Mouse (Mus musculus) kidney, embryonic 15.5 days (tissue): ENCODE results near the gene Adamtsl3. TPM values are rescaled to one million over a fixed set of nuclear protein-coding genes. Genes with fewer than 3 reads are reported as not detected.

ENCODE experiments used
- ATAC-seq: fragments of 200-750 bp; cut with Nextera tagmentation; replicated peaks from 2 replicates; pipeline ENCODE4 v1.8.0; 2017; ENCODE audit warnings: moderate TSS enrichment; ENCODE audit not compliant: low FRiP score
- H3K27ac ChIP-seq: fragments of 300-500 bp; sonication (generic); 2 replicates; pipeline ENCODE4 v1.5.1; 2015; ENCODE audit warnings: mild to moderate bottlenecking, inconsistent platforms
- H3K27me3 ChIP-seq: fragments of 300-500 bp; sonication (generic); 2 replicates; pipeline ENCODE4 v1.6.1; 2015; ENCODE audit warnings: inconsistent platforms
- H3K36me3 ChIP-seq: fragments of 300-500 bp; sonication (generic); 2 replicates; pipeline ENCODE4 v1.6.1; 2015; ENCODE audit warnings: inconsistent platforms
- H3K4me1 ChIP-seq: fragments of 300-500 bp; sonication (generic); 2 replicates; pipeline ENCODE4 v1.6.1; 2015; ENCODE audit warnings: inconsistent platforms
- H3K4me2 ChIP-seq: fragments of 300-500 bp; sonication (generic); 2 replicates; pipeline ENCODE4 v1.6.1; 2015; ENCODE audit warnings: moderate library complexity, mild to moderate bottlenecking, inconsistent platforms
- H3K4me3 ChIP-seq: fragments of 300-500 bp; sonication (generic); replicated peaks from 2 replicates; pipeline ENCODE4 v1.5.1; 2015; ENCODE audit warnings: mild to moderate bottlenecking, inconsistent platforms
- H3K9ac ChIP-seq: fragments of 300-500 bp; sonication (generic); 2 replicates; pipeline ENCODE4 v1.6.1; 2015; ENCODE audit warnings: mild to moderate bottlenecking, inconsistent platforms
- H3K9me3 ChIP-seq: fragments of 300-500 bp; sonication (generic); replicated peaks from 2 replicates; pipeline ENCODE4 v1.6.1; 2016; ENCODE audit warnings: inconsistent platforms
- WGBS: fragments of 180-500 bp; shearing (Covaris S2); methylation state at CpG from one replicate; pipeline ENCODE4 v1.1.7; 2015; ENCODE audit warnings: mixed read lengths; 5-methylcytosine and 5-hydroxymethylcytosine counted together
- polyA plus RNA-seq: library from polyadenylated mRNA; unstranded; fragments of >200 nt; fragmentation: Nextera tagmentation; extraction: Ambion mirVana; gene quantifications from 2 replicates; pipeline ENCODE4 v1.2.1, GENCODE M21; 2015

Gene Adamtsl3
- polyA plus RNA-seq, 1 experiment from 2014 or later: 0.43 TPM

- Histone ChIP-seq H3K27ac (no peak overlapping the region), H3K4me3 (no peak overlapping the region), H3K36me3 (no peaks in the 10 kb centered on the region), H3K4me2 (no peak overlapping the region), H3K9me3 (no peaks in the 10 kb centered on the region), H3K27me3 (no peaks in the 10 kb centered on the region), H3K4me1 (no peaks in the 10 kb centered on the region), H3K9ac (no peak overlapping the region)
- 57% methylated on average over 7 of the region's 7 CpGs for WGBS
- no peak for ATAC-seq
These were observed 150.0 kb downstream of the Adamtsl3 start for GRCm38 (mm10) chr7:82485344-82485954.

- ATAC-seq: no peak
- no peak overlapping the region for H3K9ac ChIP-seq
- no peaks in the 10 kb centered on the region for H3K4me1 ChIP-seq
These were observed 155.5 kb downstream of the Adamtsl3 start for GRCm38 (mm10) chr7:82491018-82491417.

GRCm38 (mm10) chr7:82492881-82493280 lies 157.4 kb downstream of the Adamtsl3 start:
- Histone ChIP-seq H3K27me3 (no peaks in the 10 kb centered on the region), H3K4me2 (no peak overlapping the region), H3K4me1 (no peaks in the 10 kb centered on the region), H3K36me3 (no peaks in the 10 kb centered on the region), H3K9ac (no peak overlapping the region), H3K9me3 (no peaks in the 10 kb centered on the region), H3K4me3 (no peak overlapping the region), H3K27ac (no peak overlapping the region)
- ATAC-seq: no peak
- 89% methylated on average over 12 of the region's 12 CpGs for whole genome bisulfite sequencing

More at GRCm38 (mm10) chr7:82491018-82491417, 155.5 kb downstream of the Adamtsl3 start:
- H3K27ac ChIP-seq: no peak overlapping the region
- no peaks in the 10 kb centered on the region for H3K36me3 ChIP-seq
- 84% methylated on average over 1 of the region's 1 CpGs for WGBS
- no peaks in the 10 kb centered on the region for H3K9me3 ChIP-seq
- no peak overlapping the region for H3K4me3 ChIP-seq
- H3K27me3 ChIP-seq: no peaks in the 10 kb centered on the region
- H3K4me2 ChIP-seq: no peak overlapping the region

GRCm38 (mm10) chr7:82494220-82494619 lies 158.7 kb downstream of the Adamtsl3 start:
- 68% methylated on average over 2 of the region's 2 CpGs for WGBS
- no peaks in the 10 kb centered on the region for H3K27me3 ChIP-seq
- no peaks in the 10 kb centered on the region for H3K4me1 ChIP-seq
- H3K36me3 ChIP-seq: no peaks in the 10 kb centered on the region
- H3K27ac ChIP-seq: no peak overlapping the region
- no peak overlapping the region for H3K9ac ChIP-seq
- H3K4me3 ChIP-seq: no peak overlapping the region
- no peak overlapping the region for H3K4me2 ChIP-seq
- no peaks in the 10 kb centered on the region for H3K9me3 ChIP-seq
- ATAC-seq: no peak

GRCm38 (mm10) chr7:82497064-82497463 lies 161.6 kb downstream of the Adamtsl3 start:
- no peaks in the 10 kb centered on the region for H3K36me3 ChIP-seq
- 68% methylated on average over 4 of the region's 4 CpGs for WGBS
- H3K4me1 ChIP-seq: no peaks in the 10 kb centered on the region
- no peak for ATAC-seq
- no peak overlapping the region for H3K4me3 ChIP-seq
- H3K27me3 ChIP-seq: no peaks in the 10 kb centered on the region
- H3K27ac ChIP-seq: no peak overlapping the region
- no peak overlapping the region for H3K4me2 ChIP-seq
- H3K9me3 ChIP-seq: no peaks in the 10 kb centered on the region
- H3K9ac ChIP-seq: no peak overlapping the region

- no peak overlapping the region for H3K4me2 ChIP-seq
- no peaks in the 10 kb centered on the region for H3K4me1 ChIP-seq
- H3K9ac ChIP-seq: no peak overlapping the region
- no peak for ATAC-seq
- no peak overlapping the region for H3K27ac ChIP-seq
- no peak overlapping the region for H3K4me3 ChIP-seq
- no peaks in the 10 kb centered on the region for H3K9me3 ChIP-seq
- WGBS: 89% methylated on average over 6 of the region's 6 CpGs
- no peaks in the 10 kb centered on the region for H3K36me3 ChIP-seq
- H3K27me3 ChIP-seq: no peaks in the 10 kb centered on the region
These were observed 165.8 kb downstream of the Adamtsl3 start for GRCm38 (mm10) chr7:82501306-82501705.

- H3K9ac ChIP-seq: no peak overlapping the region
- H3K4me3 ChIP-seq: no peak overlapping the region
- no peaks in the 10 kb centered on the region for H3K27me3 ChIP-seq
- H3K36me3 ChIP-seq: no peaks in the 10 kb centered on the region
- WGBS: 58% methylated on average over 5 of the region's 5 CpGs
- no peak overlapping the region for H3K4me2 ChIP-seq
- no peaks in the 10 kb centered on the region for H3K4me1 ChIP-seq
- ATAC-seq: no peak
- H3K27ac ChIP-seq: no peak overlapping the region
- H3K9me3 ChIP-seq: no peaks in the 10 kb centered on the region
These were observed 167.0 kb downstream of the Adamtsl3 start for GRCm38 (mm10) chr7:82502511-82502910.

- H3K4me2 ChIP-seq: no peak overlapping the region
- H3K4me1 ChIP-seq: no peaks in the 10 kb centered on the region
- H3K27ac ChIP-seq: no peak overlapping the region
- H3K9ac ChIP-seq: no peak overlapping the region
- no peaks in the 10 kb centered on the region for H3K27me3 ChIP-seq
- H3K9me3 ChIP-seq: no peaks in the 10 kb centered on the region
- no peak for ATAC-seq
- no peaks in the 10 kb centered on the region for H3K36me3 ChIP-seq
- 22% methylated on average over 4 of the region's 4 CpGs for WGBS
- no peak overlapping the region for H3K4me3 ChIP-seq
These were observed 168.6 kb downstream of the Adamtsl3 start for GRCm38 (mm10) chr7:82504101-82504500.

- H3K36me3 ChIP-seq: no peaks in the 10 kb centered on the region
- H3K4me2 ChIP-seq: no peak overlapping the region
- 48% methylated on average over 5 of the region's 5 CpGs for WGBS
- H3K27me3 ChIP-seq: peaks cover 7% of the 10 kb centered on the region; the same call in 1 of the 2 replicates
- H3K27ac ChIP-seq: no peak overlapping the region
- ATAC-seq: no peak
- no peak overlapping the region for H3K9ac ChIP-seq
- no peaks in the 10 kb centered on the region for H3K9me3 ChIP-seq
- no peak overlapping the region for H3K4me3 ChIP-seq
- 0 out of 2 replicates have a peak, but pooled peaks cover 5% of the 10 kb centered on the region for H3K4me1 ChIP-seq
These were observed 195.1 kb downstream of the Adamtsl3 start for GRCm38 (mm10) chr7:82530583-82530982.

GRCm38 (mm10) chr7:82531376-82531775 lies 195.9 kb downstream of the Adamtsl3 start:
- Histone ChIP-seq H3K9ac (no peak overlapping the region), H3K27ac (no peak overlapping the region), H3K4me2 (no peak overlapping the region), H3K4me1 (0 out of 2 replicates have a peak, but pooled peaks cover 5% of the 10 kb centered on the region), H3K9me3 (no peaks in the 10 kb centered on the region), H3K36me3 (no peaks in the 10 kb centered on the region), H3K27me3 (peaks cover 7% of the 10 kb centered on the region; the same call in 1 of the 2 replicates), H3K4me3 (no peak overlapping the region)
- 79% methylated on average over 7 of the region's 7 CpGs for WGBS
- ATAC-seq: no peak

GRCm38 (mm10) chr7:82533188-82533587 lies 197.7 kb downstream of the Adamtsl3 start:
- 72% methylated on average over 4 of the region's 4 CpGs for WGBS
- Histone ChIP-seq H3K9me3 (no peaks in the 10 kb centered on the region), H3K4me2 (no peak overlapping the region), H3K9ac (no peak overlapping the region), H3K4me3 (no peak overlapping the region), H3K4me1 (0 out of 2 replicates have a peak, but pooled peaks cover 5% of the 10 kb centered on the region), H3K36me3 (no peaks in the 10 kb centered on the region), H3K27ac (no peak overlapping the region), H3K27me3 (peaks cover 7% of the 10 kb centered on the region; the same call in 1 of the 2 replicates)
- ATAC-seq: no peak

- H3K27ac ChIP-seq: 0 out of 2 replicates have a peak overlapping the region, but pooled peaks have one; percentile 4
These were observed 198.4 kb downstream of the Adamtsl3 start for GRCm38 (mm10) chr7:82533747-82534504.

More at GRCm38 (mm10) chr7:82533747-82534504, 198.4 kb downstream of the Adamtsl3 start:
- H3K36me3 ChIP-seq: no peaks in the 10 kb centered on the region
- no peak overlapping the region for H3K4me2 ChIP-seq
- no peak overlapping the region for H3K4me3 ChIP-seq
- H3K9ac ChIP-seq: no peak overlapping the region
- peak; percentile 80 for ATAC-seq
- 39% methylated on average over 12 of the region's 12 CpGs for WGBS
- H3K9me3 ChIP-seq: no peaks in the 10 kb centered on the region
- H3K27me3 ChIP-seq: peaks cover 7% of the 10 kb centered on the region; the same call in 1 of the 2 replicates
- H3K4me1 ChIP-seq: 0 out of 2 replicates have a peak, but pooled peaks cover 5% of the 10 kb centered on the region
